Mouse (Mus musculus): ENCODE results near the gene Scn3a. TPM values are rescaled to one million over a fixed set of nuclear protein-coding genes. Genes with fewer than 3 reads are reported as not detected.
A peak's percentile ranks its signal among the peaks of the same experiment; 100 is the strongest.

Scn3a gene
- total RNA-seq (2021), result 10 to 100 TPM; 39.2 to 39.5 TPM
- long read RNA-seq, experiment 1, partial matches to known transcripts, result 1 of 6 reads
- long read RNA-seq, experiment 1, other reads (novel, unspliced or antisense), result 5 of 6 reads
- long read RNA-seq, experiment 2, full-length matches to known transcripts, result 1 of 13 reads
- long read RNA-seq, experiment 2, partial matches to known transcripts, result 0 of 13 reads
- long read RNA-seq, experiment 2, other reads (novel, unspliced or antisense), result 12 of 13 reads

DNA sequence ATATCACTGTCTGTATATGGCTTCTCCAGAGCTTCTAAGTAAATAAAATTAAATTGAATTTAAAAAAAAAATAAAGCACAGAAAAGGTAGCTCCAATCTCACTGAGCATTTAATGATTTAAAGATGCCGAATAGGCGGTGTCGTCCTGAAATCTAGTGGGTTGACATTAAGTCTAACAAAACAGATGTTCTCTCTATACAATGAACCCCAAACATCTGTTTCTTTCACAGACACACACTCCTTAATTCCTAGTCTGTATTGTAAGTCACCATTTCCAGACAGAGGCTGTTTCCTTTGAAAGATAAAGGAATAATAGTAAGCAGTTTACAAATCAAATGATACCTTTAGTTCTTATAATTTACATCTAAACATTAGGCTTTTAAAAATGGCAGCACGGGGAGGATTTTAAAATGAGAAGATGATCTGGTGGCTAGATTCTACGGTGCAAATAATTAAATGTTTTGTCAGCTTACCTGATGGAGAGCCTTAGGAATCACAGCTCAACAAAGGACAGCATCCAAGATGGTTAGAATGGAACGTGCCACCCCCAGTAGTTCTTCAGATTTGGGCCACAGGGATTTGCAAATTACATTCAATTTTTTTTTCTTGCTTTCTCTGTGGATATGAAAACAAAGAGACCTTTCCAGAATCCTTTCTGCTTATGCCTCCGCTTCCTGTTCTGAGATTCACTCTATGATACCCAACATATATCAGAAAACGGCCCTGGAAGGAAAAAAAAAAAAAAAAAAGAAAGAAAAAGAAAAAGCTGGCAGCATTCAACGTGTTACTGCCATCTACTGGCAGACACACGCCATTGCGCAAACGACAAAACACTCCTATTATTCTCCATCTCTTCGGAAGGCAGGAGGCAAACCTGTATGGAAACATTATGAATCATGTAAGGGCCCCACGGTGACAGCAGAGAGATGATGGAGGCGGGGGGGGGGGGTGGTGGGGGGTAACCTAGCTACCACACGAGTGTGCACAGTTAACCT, at the start of gene Scn3a:
TSS of gene Scn3a (minus strand) at position 835 of the 995 bp plus-strand sequence.
- TF ChIP-seq CTCF (conservative IDR thresholded peaks at IDR 0.05), result peak; percentile 88

DNA sequence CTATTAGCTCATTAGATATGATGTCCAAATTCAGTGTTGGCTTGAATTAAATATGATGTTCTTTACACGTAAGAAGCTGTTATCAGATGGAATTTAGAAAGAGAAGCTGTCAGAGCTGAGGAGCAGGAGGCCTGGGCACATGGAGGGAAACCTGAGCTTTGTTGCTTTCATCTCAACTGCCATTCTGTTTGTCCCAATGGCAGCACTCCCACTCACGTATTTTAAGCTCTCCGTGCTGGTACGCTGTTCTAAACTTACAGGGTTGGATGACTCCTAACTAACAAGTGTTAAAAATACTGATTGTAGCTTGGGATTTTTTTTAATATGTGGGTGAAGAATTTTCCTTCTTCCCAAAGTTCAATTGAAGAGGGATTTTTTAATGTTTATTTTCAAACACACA, 44.5 kb upstream of the Scn3a start:
- no peak overlapping the region for H3K27ac ChIP-seq
- TF ChIP-seq CTCF (conservative IDR thresholded peaks at IDR 0.05), result no peak
- peak; percentile 32 to 33 for DNase-seq (ENCODE audit: low spot score in 2 of 2)
- no peak overlapping the region for H3K4me3 ChIP-seq

More for the DNA sequence above, at the start of gene Scn3a:
- peak within 1 kb of the TSS; percentile 62 for H3K4me3 ChIP-seq
- peak; percentile 59 to 64 for DNase-seq (ENCODE audit: low spot score in 2 of 2)
- H3K27ac ChIP-seq, result peak within 1 kb of the TSS; percentile 87

DNA sequence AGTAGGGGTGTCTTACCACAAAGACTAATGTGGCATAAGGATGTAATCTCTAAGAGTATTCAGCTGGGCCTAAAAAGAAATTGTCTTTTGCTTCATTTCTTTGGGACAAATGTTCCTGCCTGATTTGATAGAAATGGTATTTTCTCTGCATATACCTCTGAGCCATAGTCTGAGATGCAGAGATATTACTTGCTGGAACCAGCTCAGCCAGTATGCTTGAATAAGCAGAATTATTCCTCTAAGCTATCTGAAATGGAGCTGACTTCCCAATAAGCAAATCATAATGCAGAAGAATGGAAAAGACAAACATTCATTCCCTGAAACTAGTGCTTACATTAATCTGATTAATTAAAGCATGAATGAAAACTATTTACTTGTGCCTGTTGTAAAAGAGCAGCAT, 40.4 kb upstream of the Scn3a start:
- no peak for TF ChIP-seq CTCF (conservative IDR thresholded peaks at IDR 0.05)
- no peak overlapping the region for H3K27ac ChIP-seq
- DNase-seq (ENCODE audit: low spot score in 2 of 2), result no peak
- H3K4me3 ChIP-seq, result no peak overlapping the region

DNA sequence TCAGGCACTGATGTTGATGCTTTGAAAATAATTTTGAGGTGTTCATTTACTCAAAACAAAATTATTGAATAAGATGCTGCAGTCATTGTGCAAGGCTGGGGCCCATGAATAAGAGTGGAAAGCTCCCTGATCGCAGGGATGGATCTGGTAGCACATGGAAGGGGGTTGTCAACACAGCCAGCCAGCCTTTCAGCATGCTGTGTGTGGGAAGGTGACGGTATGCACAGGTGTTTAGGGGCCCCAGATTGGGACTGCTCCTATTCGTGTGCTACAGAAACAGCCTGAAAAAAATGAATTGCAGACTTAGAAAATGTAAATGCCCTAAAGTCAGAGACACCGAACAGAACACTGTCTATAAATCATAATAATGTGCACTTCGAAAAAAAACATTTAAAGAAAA, 20.3 kb upstream of the Scn3a start:
- DNase-seq (ENCODE audit: low spot score in 2 of 2), result peak; percentile 73 to 75
- peak overlapping the region; percentile 58 for H3K27ac ChIP-seq
- TF ChIP-seq CTCF (conservative IDR thresholded peaks at IDR 0.05), result no peak
- H3K4me3 ChIP-seq, result no peak overlapping the region

DNA sequence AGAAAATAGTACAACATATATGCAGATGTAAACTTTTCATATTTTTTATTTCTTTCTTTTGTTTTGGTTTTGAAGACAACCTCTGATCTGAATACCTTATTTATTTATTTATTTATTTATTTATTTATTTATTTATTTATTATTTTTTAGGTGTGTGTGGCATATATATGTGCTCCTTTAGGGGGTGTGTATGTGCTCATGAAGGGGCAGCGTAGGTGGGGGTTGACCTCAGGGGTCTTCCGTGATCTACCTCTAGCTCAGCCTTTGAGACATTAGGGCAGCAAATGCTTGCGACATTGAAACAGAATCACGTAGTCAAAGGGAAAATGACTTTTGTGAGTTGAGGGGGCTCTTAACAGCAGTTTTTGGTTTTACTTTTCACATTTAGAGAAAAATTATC, 498 bp upstream of the Scn3a start:
- no peak overlapping the region for H3K4me3 ChIP-seq
- DNase-seq (ENCODE audit: low spot score in 2 of 2), result no peak
- no peak for TF ChIP-seq CTCF (conservative IDR thresholded peaks at IDR 0.05)
- peak overlapping the region; percentile 87; the same call in 1 of the 2 replicates for H3K27ac ChIP-seq

DNA sequence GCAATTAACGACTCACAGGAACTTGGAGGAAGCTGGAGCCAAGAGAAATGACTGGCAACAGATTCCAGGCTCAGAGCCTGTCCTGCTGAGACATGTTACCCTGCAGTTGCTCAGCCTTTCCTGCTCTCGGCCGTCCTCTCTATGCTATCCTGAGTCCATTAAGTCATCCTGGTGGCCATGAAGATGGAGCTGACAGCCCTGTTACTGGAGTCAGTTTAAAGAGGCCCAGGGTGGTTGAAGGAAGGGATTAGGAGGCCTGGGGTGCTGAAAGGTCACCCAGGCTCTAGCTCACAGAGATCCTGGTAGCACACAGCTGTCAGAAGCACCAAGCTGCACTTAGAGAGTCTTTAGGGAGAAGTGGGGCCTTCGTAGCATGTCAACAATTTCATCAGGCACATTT, 3.5 kb downstream of the Scn3a start:
- TF ChIP-seq CTCF (conservative IDR thresholded peaks at IDR 0.05), result no peak
- Histone ChIP-seq H3K4me3 (no peak overlapping the region), H3K27ac (no peak overlapping the region)
- no peak for DNase-seq (ENCODE audit: low spot score in 2 of 2)

DNA sequence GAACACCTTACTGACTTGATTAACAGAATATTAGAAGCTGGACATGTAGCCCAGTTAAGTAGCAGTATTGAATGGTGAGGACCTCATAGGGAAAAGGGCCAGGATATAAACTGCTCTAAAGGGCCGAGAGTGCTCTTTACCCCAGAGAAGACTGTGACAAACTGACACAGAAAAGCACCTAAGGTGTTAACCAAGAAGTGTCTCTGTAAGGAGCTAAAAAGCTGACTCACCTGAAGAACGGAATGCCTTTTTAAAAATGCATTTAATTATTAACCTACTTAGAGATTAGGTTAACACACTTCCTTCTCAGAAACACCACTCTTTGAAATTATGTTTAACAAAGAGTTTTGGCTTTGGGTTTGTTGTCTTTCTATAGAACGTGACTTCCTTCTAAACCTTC, 9.7 kb downstream of the Scn3a start:
- Histone ChIP-seq H3K27ac (no peak overlapping the region), H3K4me3 (no peak overlapping the region)
- DNase-seq (ENCODE audit: low spot score in 2 of 2), result no peak
- TF ChIP-seq CTCF (conservative IDR thresholded peaks at IDR 0.05), result no peak

DNA sequence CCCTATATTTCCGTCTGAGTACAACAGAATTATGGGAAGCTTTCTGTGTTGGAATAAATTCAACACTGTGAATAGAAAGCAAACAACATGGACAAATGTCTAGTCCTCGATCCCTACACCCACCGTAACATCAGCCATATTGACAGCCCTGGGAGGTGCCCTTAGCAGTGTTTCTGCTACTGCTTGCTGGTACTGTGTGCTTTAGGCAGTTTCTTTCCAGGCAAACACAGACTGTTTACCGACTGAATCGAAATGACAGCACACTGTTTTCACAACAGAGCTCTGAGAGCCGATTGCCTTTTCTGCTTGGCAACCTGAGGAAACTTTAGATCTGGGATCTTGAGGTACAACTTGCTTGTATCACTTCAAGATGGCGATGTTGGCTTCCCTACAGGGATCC, 12.8 kb downstream of the Scn3a start:
- TF ChIP-seq CTCF (conservative IDR thresholded peaks at IDR 0.05), result no peak

DNA sequence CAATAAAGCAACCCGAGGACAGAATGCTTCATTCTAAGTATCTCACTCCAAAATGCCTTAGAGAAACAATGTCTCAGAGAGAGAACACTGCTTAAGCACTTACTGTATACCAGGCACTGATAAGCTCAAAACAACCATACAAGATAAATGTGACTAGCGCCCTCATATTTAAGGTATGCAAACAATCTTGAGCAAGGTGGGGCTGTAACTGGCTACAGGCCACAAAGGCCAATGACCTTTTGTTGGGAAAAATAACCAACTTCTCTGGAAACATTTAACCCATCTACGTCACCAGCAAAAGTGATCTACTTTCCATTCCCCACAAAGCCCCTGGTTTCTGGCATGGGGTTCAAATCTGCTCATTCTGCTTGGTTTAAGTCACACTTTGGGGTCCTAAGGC, 14.0 kb downstream of the Scn3a start:
- Histone ChIP-seq H3K27ac (no peak overlapping the region), H3K4me3 (no peak overlapping the region)
- DNase-seq (ENCODE audit: low spot score in 2 of 2), result no peak
- no peak for TF ChIP-seq CTCF (conservative IDR thresholded peaks at IDR 0.05)

More for the DNA sequence above, 12.8 kb downstream of the Scn3a start:
- Histone ChIP-seq H3K27ac (no peak overlapping the region), H3K4me3 (no peak overlapping the region)
- DNase-seq (ENCODE audit: low spot score in 2 of 2), result no peak

DNA sequence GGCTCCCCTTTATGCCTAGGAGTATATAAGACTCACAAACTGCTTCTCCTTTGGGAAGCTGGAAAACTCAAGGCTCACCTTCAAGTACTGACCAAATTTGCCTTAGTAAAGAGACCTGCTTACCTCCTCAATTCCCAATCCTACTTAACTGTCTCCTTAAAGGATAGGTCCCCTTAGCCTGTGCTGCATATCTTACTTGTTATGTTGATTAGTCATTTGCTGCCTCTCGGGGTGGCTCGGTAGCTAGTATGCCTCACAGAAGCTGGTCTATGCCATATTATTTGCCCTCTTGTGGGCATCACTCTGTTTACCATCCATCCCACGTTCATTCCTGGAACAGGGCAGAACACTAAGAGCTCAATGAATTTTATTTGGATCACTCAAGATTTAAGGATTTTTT, 14.7 kb downstream of the Scn3a start:
- peak; percentile 25 for TF ChIP-seq CTCF (conservative IDR thresholded peaks at IDR 0.05)
- no peak overlapping the region for H3K4me3 ChIP-seq
- H3K27ac ChIP-seq, result peak overlapping the region; percentile 39; the same call in 1 of the 2 replicates

DNA sequence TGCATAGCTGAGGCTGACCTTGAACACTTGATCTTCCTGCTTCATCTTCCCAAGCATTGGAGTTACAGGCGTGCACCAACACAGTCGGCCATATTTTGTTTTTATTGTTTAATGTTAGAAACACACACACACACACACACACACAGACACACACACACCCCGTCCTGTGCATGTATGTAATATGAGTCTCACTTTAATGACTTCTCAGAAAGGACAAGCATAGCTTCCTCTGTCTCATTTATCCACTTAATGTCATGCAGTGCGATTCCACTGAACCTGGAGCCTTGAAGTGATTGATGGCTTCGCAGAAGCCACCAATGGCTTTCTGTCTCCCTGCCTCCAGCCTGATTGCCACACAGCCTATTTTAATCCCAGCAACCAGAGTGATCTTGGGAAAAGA, 15.2 kb downstream of the Scn3a start:
- no peak overlapping the region for H3K27ac ChIP-seq
- H3K4me3 ChIP-seq, result no peak overlapping the region
- DNase-seq (ENCODE audit: low spot score in 2 of 2), result peak in 1 of 2 experiments; percentile 30
- TF ChIP-seq CTCF (conservative IDR thresholded peaks at IDR 0.05), result no peak

More for the DNA sequence above, 14.7 kb downstream of the Scn3a start:
- DNase-seq (ENCODE audit: low spot score in 2 of 2), result no peak

DNA sequence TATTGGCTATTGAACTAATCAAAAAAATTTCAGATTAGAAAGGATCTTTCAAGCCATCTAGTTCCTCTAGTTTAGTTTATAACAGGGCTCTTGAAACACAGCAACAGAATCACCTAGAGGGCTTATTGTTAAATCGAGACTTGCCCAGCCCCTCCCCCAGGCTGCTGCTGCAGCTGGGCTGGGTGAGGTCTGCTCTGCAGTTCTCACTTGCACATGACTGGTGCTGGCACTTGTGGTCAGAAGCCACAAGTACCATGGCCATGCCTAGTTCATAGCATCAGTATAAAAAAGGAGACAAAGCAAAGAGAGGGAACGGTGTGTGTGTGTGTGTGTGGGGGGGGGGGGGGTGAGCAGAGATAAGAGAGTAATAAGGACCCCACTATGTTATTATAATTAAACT, 15.7 kb downstream of the Scn3a start:
- H3K4me3 ChIP-seq, result no peak overlapping the region
- TF ChIP-seq CTCF (conservative IDR thresholded peaks at IDR 0.05), result no peak
- no peak overlapping the region for H3K27ac ChIP-seq
- no peak for DNase-seq (ENCODE audit: low spot score in 2 of 2)

DNA sequence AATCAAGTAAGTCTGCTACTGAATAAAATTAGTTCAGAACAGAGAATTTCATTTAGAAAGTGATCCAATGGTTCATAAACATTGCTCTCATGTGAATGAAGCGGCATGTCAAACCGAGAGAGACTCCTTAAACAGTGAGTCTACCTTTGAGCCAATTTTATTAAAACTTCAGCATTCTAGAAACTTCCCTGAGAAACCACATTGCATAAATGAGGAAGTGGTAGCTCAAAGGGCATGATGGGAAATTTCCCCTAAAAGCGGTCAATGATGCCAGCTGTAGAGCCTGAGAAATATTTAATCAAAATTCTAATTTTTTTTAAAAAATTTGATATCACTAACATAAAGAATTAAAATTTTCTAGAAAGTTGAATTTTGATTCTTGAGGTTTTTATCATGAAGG, 16.9 kb downstream of the Scn3a start:
- no peak overlapping the region for H3K27ac ChIP-seq
- TF ChIP-seq CTCF (conservative IDR thresholded peaks at IDR 0.05), result no peak
- H3K4me3 ChIP-seq, result no peak overlapping the region
- DNase-seq (ENCODE audit: low spot score in 2 of 2), result no peak

Data from layer of hippocampus, adult 2 months (tissue).